Mouse (Mus musculus) T-helper 2 cell (primary cell): ENCODE data around the gene Scd4.
"Not testable (repeated sequence)": the region's sequence is repeated elsewhere in the genome, so short reads cannot be mapped to it uniquely, and the experiment has no call there.

Experiments used
- in situ Hi-C: fragments of 300-600 bp; cut with MboI, MseI; formaldehyde crosslinking; loops from one replicate; pipeline ENCODE4 v1.15.1; 2025; ENCODE audit warnings: high pct_unique_total_duplicates

The Scd4 gene

DNA sequence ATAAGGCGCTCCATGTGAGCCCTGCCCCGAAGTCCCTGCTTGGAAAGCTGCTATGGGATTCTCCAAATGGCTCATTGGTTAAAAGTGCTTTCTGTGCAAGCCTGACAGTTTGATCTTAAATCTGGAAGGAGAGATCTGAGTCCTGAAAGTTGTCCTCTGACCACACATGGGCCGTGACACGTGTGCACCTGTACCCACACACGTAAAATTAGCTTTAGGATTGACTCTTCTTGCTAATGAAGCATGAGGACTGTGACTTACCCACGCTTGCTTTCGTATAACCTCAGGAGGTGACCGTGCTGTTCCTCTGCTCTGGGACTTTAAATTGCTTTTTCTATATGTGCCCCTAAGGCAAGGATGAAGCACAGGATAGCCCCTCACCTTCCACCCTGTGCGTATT is 33.8 kb upstream of the Scd4 start:
- in situ Hi-C loops, result loop anchor here (5.0 to 25.0 kb wide), 3 partner anchors 52 to 1738 kb away; partner anchors contain the start of genes Ldb1 and Pprc1

DNA sequence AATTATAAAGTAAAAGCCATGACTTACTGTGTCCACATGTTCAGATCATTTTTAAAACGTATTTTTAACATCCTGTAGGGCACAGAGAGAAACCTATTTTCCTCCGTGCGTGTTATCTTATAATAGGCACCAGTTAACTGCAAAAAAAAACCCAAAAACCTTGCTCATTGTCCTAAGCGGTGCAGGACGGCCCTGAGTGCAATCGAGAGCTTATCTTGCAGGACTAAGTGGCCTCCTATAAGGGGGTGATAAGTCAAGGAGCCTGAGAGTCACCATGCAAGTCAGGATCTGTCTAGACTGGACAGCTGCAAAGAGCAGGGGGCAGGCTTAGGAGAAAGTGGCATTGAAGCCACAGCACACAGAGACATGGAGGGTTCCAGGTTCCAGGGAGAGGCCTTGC is 33.0 kb upstream of the Scd4 start:
- in situ Hi-C loops, result loop anchor here (5.0 to 25.0 kb wide), 3 partner anchors 53 to 1737 kb away; partner anchors contain the start of genes Ldb1 and Pprc1

DNA sequence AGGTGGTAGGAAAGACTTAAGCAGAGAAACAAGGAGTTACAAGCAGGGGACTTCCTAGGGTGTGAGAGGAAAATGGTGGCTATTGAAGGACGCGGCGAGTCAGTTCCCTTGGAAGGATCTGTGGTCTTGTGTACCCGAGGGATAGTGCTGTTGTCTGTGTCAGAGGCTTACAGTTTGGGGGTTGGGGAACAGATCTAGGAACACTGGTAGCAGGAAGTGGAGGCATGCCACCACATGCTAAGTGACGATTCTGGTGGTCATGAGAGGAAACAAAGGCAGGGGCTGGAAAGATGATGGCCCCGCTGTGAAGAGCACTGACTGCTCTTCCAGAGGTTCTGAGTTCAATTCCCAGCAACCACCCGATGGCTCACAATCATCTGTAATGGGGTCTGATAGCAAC is 32.4 kb upstream of the Scd4 start:
- in situ Hi-C loops, result no loop called here

DNA sequence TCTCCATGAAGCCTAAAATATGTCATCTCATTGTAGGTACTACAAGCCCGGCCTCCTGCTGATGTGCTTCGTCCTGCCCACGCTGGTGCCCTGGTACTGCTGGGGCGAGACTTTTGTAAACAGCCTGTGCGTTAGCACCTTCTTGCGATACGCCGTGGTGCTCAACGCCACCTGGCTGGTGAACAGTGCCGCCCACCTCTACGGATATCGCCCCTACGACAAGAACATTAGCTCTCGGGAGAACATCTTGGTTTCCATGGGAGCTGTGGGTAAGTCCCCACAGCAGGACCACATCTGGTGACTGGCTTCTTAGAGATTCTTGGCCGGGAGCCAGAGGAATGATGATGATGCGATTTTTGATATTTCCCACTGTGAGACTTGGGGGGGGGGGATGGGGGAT is 31.7 kb upstream of the Scd4 start:
- in situ Hi-C loops, result no loop called here

DNA sequence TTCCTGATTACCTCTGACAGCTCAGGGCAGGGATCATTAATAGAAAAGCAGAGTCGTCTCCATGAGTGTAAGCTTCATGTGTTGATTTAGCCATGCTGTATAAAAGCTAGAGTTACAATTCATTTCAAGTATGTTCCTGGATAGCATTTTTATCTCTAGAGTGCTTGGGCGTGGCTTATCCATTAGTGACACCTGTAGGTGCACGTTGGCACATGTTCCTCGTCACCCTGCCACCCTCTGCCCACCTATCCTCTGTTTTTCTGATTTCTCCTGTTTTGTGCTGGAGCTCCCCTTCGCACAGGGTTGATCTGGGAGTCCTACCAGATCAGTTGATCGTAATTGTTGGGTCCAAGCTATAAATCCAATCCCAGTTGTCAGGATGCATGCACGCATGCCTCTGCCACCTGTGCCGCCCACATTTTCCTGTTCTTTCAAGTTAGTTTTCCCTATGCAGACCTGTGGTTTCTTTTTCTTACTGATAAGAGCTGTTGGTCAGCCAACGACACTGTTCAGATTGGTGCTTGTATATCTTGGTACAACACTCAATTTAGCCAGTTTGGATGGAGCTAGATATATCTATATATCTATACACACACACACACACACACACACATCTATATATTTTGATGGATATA is 31.1 kb upstream of the Scd4 start:
- in situ Hi-C loops, result no loop called here

DNA sequence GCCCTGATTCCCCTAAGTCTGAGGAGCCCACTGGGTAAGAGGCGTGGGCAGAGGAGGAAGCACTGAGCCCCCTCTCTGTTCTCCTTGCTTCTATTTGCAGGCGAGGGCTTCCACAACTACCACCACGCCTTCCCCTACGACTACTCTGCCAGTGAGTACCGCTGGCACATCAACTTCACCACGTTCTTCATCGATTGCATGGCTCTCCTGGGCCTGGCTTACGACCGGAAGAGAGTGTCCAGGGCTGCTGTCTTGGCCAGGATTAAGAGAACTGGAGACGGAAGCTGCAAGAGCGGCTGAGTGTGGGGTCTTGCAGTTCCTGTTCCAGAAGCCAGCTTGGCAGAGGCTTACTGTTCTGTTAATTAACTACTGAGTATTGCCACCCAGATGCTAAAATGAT is 30.0 kb upstream of the Scd4 start:
- in situ Hi-C loops, result no loop called here

DNA sequence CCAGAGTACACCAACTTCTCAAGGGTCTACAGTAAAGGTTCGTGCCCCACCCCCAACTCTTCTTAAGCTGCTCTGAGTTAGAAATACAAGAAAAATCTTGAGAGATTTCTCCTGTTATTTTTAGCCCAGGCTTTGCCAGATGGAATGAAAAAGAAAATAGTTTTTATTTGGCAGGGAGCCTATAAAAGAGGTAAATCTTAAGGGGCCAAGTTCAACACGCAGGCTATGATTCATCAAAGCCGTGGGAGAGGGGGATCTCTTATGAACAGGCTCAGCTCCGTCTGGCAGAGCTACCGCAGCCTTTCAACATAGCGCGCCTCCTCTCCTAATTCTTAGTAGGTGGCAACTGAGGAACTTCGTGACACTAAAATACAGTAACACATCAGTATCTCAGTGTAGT is 29.4 kb upstream of the Scd4 start:
- in situ Hi-C loops, result no loop called here

DNA sequence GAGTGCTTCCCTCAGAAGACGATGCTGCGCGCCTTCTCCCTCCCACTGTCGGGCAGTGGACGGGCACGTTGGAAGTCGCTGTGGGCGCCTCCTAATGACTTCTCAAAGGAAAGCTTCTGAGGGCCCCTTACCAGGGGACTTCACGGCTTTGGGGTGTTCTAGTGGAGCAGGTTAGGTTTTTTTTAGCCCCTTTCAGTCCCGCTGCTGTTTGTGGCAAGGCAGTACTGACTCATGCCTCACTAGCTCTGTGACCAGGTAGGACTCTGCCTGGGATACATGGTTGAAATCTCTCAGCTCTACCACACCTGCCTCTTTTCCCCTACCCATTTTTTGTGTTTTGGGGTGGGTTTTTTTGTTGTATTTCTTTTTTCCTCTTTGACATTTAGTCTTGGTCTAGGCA is 28.5 kb upstream of the Scd4 start:
- in situ Hi-C loops, result no loop called here

DNA sequence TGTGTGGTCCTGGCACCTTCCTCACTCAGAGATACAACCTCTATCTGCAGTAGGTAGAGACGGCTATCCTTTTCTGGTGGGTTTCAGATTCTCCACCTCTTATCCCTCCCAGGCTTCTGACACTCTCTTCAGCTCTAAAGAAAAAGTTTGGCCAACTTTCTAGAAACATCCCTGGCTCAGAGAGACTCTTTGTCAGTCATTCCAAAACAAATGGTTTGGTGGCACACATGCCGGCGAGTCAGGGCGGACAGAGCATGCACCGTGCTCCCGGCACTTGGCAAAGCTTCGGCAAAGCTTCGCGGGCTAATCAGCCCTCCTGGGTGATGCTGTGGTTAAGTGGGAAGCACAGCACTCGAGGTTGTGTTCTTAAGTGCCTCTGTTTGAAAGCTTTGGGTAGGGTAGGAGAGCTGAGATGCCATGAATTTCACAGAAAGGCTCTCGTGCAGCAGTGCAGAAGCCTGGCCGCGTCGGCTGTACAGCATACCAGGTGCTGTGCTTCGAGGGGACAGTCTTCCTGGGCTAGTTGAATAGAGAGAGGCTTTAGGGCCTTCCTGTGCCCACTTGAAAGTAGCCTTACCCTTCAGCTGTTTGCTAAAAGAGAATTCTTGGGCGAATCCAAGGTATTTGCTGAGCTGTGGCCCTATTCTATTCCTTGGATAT is 27.9 kb upstream of the Scd4 start:
- in situ Hi-C loops, result loop anchor here (5.0 kb wide), 1 partner anchor 57 kb away; no protein-coding TSS in a partner anchor

DNA sequence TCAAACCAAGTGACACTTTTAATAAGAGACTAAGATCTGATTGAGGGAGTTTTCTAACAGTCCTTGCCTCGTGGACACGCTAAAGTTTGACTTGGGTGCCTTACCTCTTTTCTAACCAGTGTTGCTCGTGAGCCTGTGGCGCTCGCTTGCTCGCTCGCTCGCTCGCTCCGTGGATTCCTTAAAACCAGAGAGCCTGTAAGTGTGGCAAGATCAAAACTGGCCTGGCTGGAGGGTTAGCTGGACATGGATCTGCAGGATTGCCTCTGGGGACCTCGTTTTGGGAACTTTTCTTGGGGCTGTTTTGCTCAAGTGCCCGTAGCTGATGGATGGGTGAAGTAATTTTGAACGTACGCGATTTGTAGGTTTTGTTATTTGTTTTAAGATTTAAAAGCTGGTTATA is 27.2 kb upstream of the Scd4 start:
- in situ Hi-C loops, result loop anchor here (5.0 kb wide), 1 partner anchor 57 kb away; no protein-coding TSS in a partner anchor

DNA sequence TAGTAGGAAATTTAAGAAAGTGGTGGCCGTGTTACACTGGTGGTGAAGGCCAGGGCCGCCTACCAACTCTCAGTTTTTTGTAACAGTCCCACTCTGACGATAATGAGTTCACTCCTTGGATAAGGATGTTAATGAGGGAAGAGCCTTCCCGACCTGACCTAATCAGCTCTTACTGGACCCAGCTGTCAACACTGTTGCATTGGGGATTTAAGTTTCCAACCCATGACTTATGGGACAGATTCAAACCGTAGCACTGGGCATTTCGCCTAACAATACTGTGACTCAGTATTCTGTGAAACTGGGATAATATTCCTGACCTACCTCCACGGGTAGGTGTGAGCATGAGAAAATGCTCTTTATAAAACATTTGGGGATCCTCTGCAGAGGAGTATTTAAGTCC is 26.7 kb upstream of the Scd4 start:
- in situ Hi-C loops, result loop anchor here (5.0 kb wide), 1 partner anchor 56 kb away; no protein-coding TSS in a partner anchor

DNA sequence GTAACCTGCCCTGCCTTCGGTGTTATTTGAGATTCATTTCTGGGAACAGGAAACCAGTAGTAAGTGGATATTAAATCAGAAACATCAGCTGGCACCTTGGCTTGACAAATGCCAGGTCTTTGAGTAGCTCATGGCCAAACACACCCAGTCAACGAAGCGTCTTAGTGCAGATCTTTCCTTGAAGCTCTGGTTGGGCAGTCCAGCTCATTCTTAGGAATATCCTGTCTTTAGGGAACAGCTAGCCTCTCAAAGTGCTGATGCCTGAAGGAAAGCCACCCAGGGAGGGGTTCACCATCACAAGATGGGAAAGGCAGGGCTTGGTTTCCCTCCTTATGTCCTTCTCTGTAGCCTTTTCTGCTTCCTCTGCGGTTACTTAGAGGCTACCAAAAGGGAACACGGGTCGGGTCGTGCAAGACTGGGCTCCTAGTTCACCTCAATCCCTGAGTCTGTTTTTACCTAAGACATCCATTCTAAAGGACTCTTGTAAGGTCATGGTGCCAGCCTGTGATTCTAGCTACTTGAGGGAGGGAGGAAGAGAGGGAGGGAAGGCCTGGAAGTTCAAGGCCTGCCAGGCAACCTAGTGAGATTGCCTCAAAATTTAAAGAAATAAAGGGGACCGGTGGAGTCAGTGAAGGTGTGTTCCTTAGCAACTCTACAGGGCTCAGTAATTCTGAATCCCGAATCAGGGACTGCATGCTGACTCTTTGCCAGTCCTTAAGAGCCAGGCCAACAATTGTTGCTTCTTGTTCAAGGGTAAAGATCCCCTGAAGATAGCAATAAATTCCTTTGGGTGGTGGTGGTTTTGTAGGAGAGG is 25.6 kb upstream of the Scd4 start:
- in situ Hi-C loops, result loop anchor here (5.0 kb wide), 1 partner anchor 55 kb away; no protein-coding TSS in a partner anchor

DNA sequence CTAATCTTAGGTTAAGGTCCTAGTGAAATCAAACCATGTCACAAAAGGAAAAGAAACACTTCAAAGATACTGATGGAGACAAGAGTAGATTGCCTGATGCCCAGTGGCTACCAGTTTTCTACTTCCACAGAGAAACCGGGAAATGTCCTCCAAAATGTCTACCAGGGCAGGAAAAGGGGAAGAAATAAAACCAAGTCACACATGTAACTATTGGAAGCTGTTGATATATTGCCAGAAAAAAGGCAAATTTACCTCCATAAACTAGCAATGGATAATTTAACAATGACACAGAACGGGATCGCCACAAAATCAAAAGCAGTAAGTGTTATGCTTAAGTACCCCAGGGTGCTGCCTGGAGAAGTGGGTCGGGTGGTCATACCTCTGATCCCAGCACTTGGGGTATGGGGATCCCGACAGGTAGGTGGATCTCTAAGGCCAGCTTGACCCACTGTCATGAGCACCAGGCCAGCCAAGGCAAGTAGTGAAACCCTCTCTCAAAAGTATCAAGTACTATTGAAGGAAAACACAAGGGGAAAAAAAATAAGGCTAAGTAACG is 24.9 kb upstream of the Scd4 start:
- in situ Hi-C loops, result loop anchor here (5.0 kb wide), 1 partner anchor 54 kb away; no protein-coding TSS in a partner anchor

DNA sequence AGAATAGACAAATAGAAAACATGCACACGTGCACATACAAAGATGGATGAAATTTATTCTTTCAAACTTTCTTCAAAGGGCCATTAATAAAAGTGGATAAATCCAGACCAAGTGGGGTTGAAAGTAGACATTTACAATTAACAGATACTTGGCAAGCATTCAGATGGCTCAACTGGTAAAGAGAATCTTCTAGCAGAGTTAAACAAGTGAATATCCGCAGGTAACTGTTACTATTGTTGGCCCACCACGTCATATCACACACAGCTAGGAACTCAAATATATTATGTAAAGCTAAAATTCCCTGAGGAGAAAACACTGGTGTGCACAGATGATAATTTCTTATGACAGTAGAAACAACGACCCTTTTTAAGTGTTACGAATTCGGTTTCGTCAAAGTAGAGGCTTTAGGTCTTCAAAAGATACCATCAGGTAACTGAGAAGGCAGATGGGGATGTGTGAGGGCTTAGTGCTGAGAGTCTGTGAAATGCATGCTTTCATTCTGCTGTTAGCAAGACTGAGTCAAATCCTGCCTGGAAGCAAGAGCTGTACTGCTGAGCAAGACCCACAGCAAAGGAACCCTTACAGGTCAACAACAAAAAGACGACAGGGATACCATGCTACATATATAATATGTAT is 24.2 kb upstream of the Scd4 start:
- in situ Hi-C loops, result loop anchor here (5.0 kb wide), 1 partner anchor 54 kb away; no protein-coding TSS in a partner anchor

DNA sequence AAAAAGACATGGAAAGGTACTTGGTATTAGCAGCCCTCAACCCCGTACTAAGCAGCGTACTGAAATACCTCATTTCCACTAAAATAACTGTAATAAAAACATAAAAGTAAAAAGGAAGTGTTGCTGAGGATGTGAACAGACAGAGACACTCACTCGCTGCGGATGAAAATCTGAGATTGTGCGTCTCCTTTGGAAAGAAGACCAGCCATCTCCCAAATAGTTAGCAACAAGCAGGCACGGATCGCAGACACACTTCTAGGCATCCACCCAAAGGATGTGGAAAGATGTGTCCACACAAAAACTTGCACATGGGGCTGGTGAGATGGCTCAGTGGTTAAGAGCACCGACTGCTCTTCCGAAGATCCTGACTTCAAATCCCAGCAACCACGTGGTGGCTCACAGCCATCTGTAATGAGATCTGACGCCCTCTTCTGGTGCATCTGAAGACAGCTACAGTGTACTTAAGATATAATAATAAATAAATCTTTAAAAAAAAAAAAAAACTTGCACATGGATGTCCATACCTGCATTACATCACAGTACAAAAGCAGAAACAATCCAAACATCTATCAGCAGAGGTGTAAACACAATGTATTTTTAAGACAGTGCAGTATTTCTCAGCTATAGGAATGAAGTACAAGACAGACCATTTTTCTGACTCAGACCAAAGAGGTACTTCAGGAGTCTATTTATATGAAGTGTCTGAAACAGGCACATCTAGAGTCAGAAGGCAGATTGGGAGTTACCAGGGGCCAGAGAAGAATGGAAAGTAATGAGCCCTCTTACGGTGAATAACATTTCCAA is 23.3 kb upstream of the Scd4 start:
- in situ Hi-C loops, result loop anchor here (5.0 kb wide), 1 partner anchor 53 kb away; no protein-coding TSS in a partner anchor

DNA sequence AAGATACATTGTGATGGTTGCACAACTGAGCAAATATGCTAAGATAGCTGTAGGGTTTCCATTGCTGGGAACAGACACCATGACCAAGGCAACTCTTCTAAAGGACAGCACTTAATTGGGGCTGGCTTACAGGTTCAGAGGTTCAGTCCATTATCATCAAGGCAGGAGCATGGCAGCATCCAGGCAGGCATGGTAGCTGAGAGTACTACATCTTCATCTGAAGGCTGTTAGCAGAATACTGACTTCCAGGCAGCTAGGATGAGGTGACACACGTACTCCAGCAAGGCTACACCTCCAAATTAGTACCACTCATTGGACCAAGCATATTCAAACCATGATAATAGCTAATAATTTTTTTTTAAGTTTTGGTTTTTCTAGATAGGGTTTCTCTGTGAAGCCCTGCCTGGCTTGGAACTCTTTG is 22.7 kb upstream of the Scd4 start:
- in situ Hi-C loops, result not testable (repeated sequence)

DNA sequence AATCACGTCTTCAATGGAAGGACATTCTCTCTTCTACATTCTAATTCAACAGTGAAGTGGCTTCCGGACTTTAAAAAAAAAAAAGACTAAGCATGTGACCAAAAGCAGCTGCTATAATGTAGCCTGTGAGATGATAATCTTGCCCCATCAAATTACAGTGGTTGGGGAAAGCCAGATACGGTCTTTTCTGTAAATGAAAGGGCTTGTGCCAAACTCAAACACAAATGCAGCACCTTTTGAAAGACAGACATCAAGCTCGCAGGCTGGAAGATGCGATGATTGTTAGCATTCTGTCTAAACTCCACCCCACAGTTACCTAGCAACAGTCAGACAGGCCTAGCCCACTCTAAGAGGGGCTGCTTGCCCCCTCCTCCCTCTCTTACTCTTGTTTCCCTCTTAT is 22.1 kb upstream of the Scd4 start:
- in situ Hi-C loops, result no loop called here

DNA sequence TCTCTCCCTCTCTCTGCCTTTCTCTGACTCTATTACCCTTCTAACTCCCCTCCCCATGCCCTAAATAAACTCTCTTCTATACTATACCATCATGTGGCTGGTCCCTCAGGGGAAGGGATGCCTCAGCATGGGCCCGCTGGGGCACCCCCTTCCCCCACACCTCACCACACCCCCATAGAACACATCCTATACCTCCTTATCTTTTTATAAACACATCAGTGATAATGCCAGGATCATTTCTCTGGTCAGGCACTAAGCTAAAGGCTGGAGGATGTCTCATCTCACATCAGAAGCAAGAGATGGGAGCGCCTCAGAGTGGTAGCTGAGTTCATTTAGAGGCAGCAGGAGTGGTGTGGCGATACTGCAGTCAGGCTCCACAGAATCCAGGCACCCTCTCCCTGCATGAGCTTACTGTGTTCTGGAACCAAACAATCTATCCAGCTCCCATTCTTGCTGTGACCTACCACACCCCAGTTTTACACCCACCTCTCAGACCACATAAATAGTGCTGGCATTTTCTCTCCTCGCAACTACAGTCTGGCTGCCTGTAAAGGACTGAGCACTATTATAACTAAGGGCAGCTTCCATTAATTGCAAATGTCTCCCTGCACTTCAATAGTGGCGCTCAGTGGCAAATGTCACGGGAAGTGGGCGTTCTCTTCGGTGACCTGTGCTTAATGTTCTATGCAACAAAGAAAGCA is 21.4 kb upstream of the Scd4 start:
- in situ Hi-C loops, result no loop called here

DNA sequence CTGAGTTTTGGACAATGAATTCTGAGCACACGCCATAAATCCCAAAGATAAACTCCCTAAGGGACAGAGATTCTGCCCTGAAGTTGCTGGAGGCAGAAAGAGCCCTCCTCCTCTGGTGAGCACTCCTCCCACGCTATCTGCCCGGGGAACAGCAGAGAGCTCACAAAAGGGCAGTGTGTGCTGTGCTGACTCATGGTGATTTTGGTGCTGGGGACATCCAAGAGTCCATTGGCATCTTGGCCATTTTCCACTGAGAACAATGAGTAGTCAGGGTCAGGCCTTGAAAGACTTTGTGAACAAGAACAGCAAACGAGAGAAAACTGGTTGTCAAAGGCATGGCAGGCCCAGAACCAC is 20.9 kb upstream of the Scd4 start:
- in situ Hi-C loops, result no loop called here

DNA sequence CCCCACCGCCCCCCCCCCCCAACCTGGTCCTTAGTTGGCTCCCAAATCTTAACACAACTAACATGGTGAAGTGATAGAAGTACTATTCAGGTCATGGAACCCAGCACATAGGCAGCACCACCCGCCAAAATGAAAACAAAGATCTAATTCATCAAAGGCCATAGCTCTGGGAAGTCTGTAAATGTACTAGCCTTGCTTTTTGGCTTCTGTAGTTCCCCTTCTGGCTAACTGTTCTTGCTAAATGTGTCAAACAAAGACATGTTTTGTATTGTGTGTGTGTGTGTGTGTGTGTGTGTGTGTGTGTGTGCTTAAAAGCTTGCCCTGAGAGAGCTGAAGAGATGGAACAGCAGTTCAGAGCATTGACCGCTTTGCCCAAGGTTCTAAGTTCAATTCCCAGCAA is 19.8 kb upstream of the Scd4 start:
- in situ Hi-C loops, result no loop called here
